Mouse (Mus musculus): ENCODE results near the gene Slc30a5. TPM values are rescaled to one million over a fixed set of nuclear protein-coding genes. Genes with fewer than 3 reads are reported as not detected.
A peak's percentile ranks its signal among the peaks of the same experiment; 100 is the strongest.
"Not testable (repeated sequence)": the region's sequence is repeated elsewhere in the genome, so short reads cannot be mapped to it uniquely, and the experiment has no call there.

Slc30a5 gene
- total RNA-seq, 2 experiments from 2014 or later = 37.9 to 40.5 TPM

GRCm38 (mm10) chr13:100843016-100843725 lies 9.9 kb upstream of the Slc30a5 start:
- no peak for DNase-seq (ENCODE audit: extremely low spot score in 1 of 2, low spot score in 1 of 2)

GRCm38 (mm10) chr13:100841741-100842140 lies 8.5 kb upstream of the Slc30a5 start:
- DNase-seq (ENCODE audit: extremely low spot score in 1 of 2, low spot score in 1 of 2) = no peak

GRCm38 (mm10) chr13:100834777-100835176 lies 1.6 kb upstream of the Slc30a5 start:
- DNase-seq (ENCODE audit: extremely low spot score in 1 of 2, low spot score in 1 of 2) = no peak

GRCm38 (mm10) chr13:100833640-100834002 lies 394 bp upstream of the Slc30a5 start:
- no peak for DNase-seq (ENCODE audit: extremely low spot score in 1 of 2, low spot score in 1 of 2)

GRCm38 (mm10) chr13:100832188-100832587 lies 1.0 kb downstream of the Slc30a5 start:
- DNase-seq (ENCODE audit: extremely low spot score in 1 of 2, low spot score in 1 of 2) = no peak

- DNase-seq (ENCODE audit: extremely low spot score in 1 of 2, low spot score in 1 of 2) = no peak
Observed at GRCm38 (mm10) chr13:100831123-100831522, 2.1 kb downstream of the Slc30a5 start.

- no peak for DNase-seq (ENCODE audit: extremely low spot score in 1 of 2, low spot score in 1 of 2)
Observed at GRCm38 (mm10) chr13:100825627-100826410, 7.4 kb downstream of the Slc30a5 start.

GRCm38 (mm10) chr13:100824916-100825315 lies 8.3 kb downstream of the Slc30a5 start:
- DNase-seq (ENCODE audit: extremely low spot score in 1 of 2, low spot score in 1 of 2) = no peak

- DNase-seq (ENCODE audit: extremely low spot score in 1 of 2, low spot score in 1 of 2) = no peak
Observed at GRCm38 (mm10) chr13:100824306-100824705, 8.9 kb downstream of the Slc30a5 start.

- no peak for DNase-seq (ENCODE audit: extremely low spot score in 1 of 2, low spot score in 1 of 2)
Observed at GRCm38 (mm10) chr13:100823863-100824262, 9.4 kb downstream of the Slc30a5 start.

GRCm38 (mm10) chr13:100814451-100814850 lies 18.8 kb downstream of the Slc30a5 start:
- DNase-seq (ENCODE audit: extremely low spot score in 1 of 2, low spot score in 1 of 2) = no peak

- DNase-seq (ENCODE audit: extremely low spot score in 1 of 2, low spot score in 1 of 2) = no peak
Observed at GRCm38 (mm10) chr13:100805776-100806175, 27.5 kb downstream of the Slc30a5 start.

- DNase-seq (ENCODE audit: extremely low spot score in 1 of 2, low spot score in 1 of 2) = no peak
Observed at GRCm38 (mm10) chr13:100797171-100797570, 36.1 kb downstream of the Slc30a5 start.

GRCm38 (mm10) chr13:100789083-100789482 lies 44.1 kb downstream of the Slc30a5 start:
- DNase-seq (ENCODE audit: extremely low spot score in 1 of 2, low spot score in 1 of 2) = no peak

- not testable (repeated sequence) for DNase-seq (ENCODE audit: extremely low spot score in 1 of 2, low spot score in 1 of 2)
Observed at GRCm38 (mm10) chr13:100788057-100788456, 45.2 kb downstream of the Slc30a5 start.

GRCm38 (mm10) chr13:100787316-100788010 lies 45.8 kb downstream of the Slc30a5 start:
- DNase-seq (ENCODE audit: extremely low spot score in 1 of 2, low spot score in 1 of 2) = no peak

GRCm38 (mm10) chr13:100786414-100786867 lies 46.8 kb downstream of the Slc30a5 start, which contains the start of gene Ccnb1:
Gene Ccnb1 (minus strand): TSS chr13:100786570.
- DNase-seq (ENCODE audit: extremely low spot score in 1 of 2, low spot score in 1 of 2) = peak; percentile 54 to 81

- no peak for DNase-seq (ENCODE audit: extremely low spot score in 1 of 2, low spot score in 1 of 2)
Observed at GRCm38 (mm10) chr13:100785806-100786413, 47.3 kb downstream of the Slc30a5 start.

- DNase-seq (ENCODE audit: extremely low spot score in 1 of 2, low spot score in 1 of 2) = no peak
Observed at GRCm38 (mm10) chr13:100777491-100777890, 55.7 kb downstream of the Slc30a5 start.

- no peak for DNase-seq (ENCODE audit: extremely low spot score in 1 of 2, low spot score in 1 of 2)
Observed at GRCm38 (mm10) chr13:100776710-100777109, 56.5 kb downstream of the Slc30a5 start.

GRCm38 (mm10) chr13:100776056-100776419 lies 57.2 kb downstream of the Slc30a5 start:
- DNase-seq (ENCODE audit: extremely low spot score in 1 of 2, low spot score in 1 of 2) = no peak
